Mouse (Mus musculus) liver, embryonic 16.5 days (tissue): Measurements from ENCODE around the gene Psme1. TPM values are rescaled to one million over a fixed set of nuclear protein-coding genes. Genes with fewer than 3 reads are reported as not detected.

Experiments used
- ATAC-seq: fragments of 200-750 bp; cut with Nextera tagmentation; 2 replicates; pipeline ENCODE4 v1.8.0; 2017; ENCODE audit warnings: low read depth, mild to moderate bottlenecking, moderate number of reproducible peaks, moderate library complexity
- H3K27ac ChIP-seq: fragments of 300-500 bp; sonication (generic); 2 replicates; pipeline ENCODE4 v1.5.1; 2014; ENCODE audit warnings: mild to moderate bottlenecking, low read length
- H3K27me3 ChIP-seq: fragments of 300-500 bp; sonication (generic); 2 replicates; pipeline ENCODE4 v1.6.1; 2014; ENCODE audit warnings: low read depth, low read length, mixed read lengths; ENCODE audit not compliant: control insufficient read depth, insufficient read depth
- H3K36me3 ChIP-seq: fragments of 300-500 bp; sonication (generic); 2 replicates; pipeline ENCODE4 v1.6.1; 2014; ENCODE audit warnings: mild to moderate bottlenecking; ENCODE audit not compliant: control insufficient read depth, insufficient read depth
- H3K4me1 ChIP-seq: fragments of 300-500 bp; sonication (generic); 2 replicates; pipeline ENCODE4 v1.6.1; 2014; ENCODE audit warnings: low read depth, low read length, mixed read lengths; ENCODE audit not compliant: control insufficient read depth
- H3K4me2 ChIP-seq: fragments of 300-500 bp; sonication (generic); 2 replicates; pipeline ENCODE4 v1.6.1; 2014; ENCODE audit warnings: low read depth, low read length, mixed read lengths
- H3K4me3 ChIP-seq: fragments of 300-500 bp; sonication (generic); 2 replicates; pipeline ENCODE4 v1.5.1; 2014; ENCODE audit warnings: low read depth, mild to moderate bottlenecking, low read length
- H3K9ac ChIP-seq: fragments of 300-500 bp; sonication (generic); 2 replicates; pipeline ENCODE4 v1.6.1; 2014; ENCODE audit warnings: low read depth, low read length
- H3K9me3 ChIP-seq: fragments of 300-500 bp; sonication (generic); replicated peaks from 2 replicates; pipeline ENCODE4 v1.6.1; 2016; ENCODE audit warnings: low read length; ENCODE audit not compliant: control insufficient read depth
- WGBS: fragments of 180-500 bp; shearing (Covaris S2); extraction: QIAGEN DNeasy Blood & Tissue Kit; methylation state at CpG from one replicate; pipeline ENCODE4 v1.1.7; 2014; ENCODE audit not compliant: insufficient replicate concordance; 5-methylcytosine and 5-hydroxymethylcytosine counted together
- polyA plus RNA-seq: library from polyadenylated mRNA; unstranded; fragments of >200 nt; fragmentation: Nextera tagmentation; extraction: Ambion mirVana; gene quantifications from 2 replicates; pipeline ENCODE4 v1.2.1, GENCODE M21; 2015

Psme1 gene
- polyA plus RNA-seq, 1 experiment from 2014 or later, result 114 TPM

GRCm38 (mm10) chr14:55617822-55618221 lies 39.9 kb downstream of the Psme1 start, which contains the start of gene Rec8:
TSS of gene Rec8 (plus strand) at chr14:55618037.
- Histone ChIP-seq H3K27me3 (no peaks in the 10 kb centered on the region), H3K4me1 (peaks cover 34% of the 10 kb centered on the region), H3K9ac (peak within 1 kb of the TSS; percentile 41; the same call in 1 of the 2 replicates), H3K36me3 (no peaks in the 10 kb centered on the region), H3K9me3 (no peaks in the 10 kb centered on the region), H3K4me3 (peak within 1 kb of the TSS; percentile 41), H3K4me2 (peak within 1 kb of the TSS; percentile 62), H3K27ac (peak within 1 kb of the TSS; percentile 60)
- ATAC-seq, result peak; percentile 61
- 25% methylated on average over 21 of the region's 21 CpGs for WGBS

- H3K27ac ChIP-seq, result peak overlapping the region; percentile 8; the same call in 1 of the 2 replicates
- H3K9me3 ChIP-seq, result no peaks in the 10 kb centered on the region
These were observed 40.7 kb downstream of the Psme1 start for GRCm38 (mm10) chr14:55618486-55619195.

GRCm38 (mm10) chr14:55628077-55628827 lies 50.3 kb downstream of the Psme1 start:
- peak; percentile 54 for ATAC-seq
- Histone ChIP-seq H3K36me3 (peaks cover 11% of the 10 kb centered on the region), H3K4me3 (no peak overlapping the region), H3K27ac (no peak overlapping the region), H3K4me2 (no peak overlapping the region), H3K9me3 (no peaks in the 10 kb centered on the region), H3K27me3 (no peaks in the 10 kb centered on the region), H3K4me1 (peaks cover 10% of the 10 kb centered on the region), H3K9ac (no peak overlapping the region)
- 78% methylated on average over 27 of the region's 27 CpGs for WGBS

More at GRCm38 (mm10) chr14:55618486-55619195, 40.7 kb downstream of the Psme1 start:
- peak; percentile 64 for ATAC-seq
- Histone ChIP-seq H3K4me1 (peaks cover 34% of the 10 kb centered on the region), H3K9ac (peak overlapping the region; percentile 41; the same call in 1 of the 2 replicates), H3K36me3 (no peaks in the 10 kb centered on the region), H3K27me3 (no peaks in the 10 kb centered on the region), H3K4me2 (peak overlapping the region; percentile 62), H3K4me3 (peak overlapping the region; percentile 41)
- WGBS, result 15% methylated on average over 22 of the region's 22 CpGs

DNA sequence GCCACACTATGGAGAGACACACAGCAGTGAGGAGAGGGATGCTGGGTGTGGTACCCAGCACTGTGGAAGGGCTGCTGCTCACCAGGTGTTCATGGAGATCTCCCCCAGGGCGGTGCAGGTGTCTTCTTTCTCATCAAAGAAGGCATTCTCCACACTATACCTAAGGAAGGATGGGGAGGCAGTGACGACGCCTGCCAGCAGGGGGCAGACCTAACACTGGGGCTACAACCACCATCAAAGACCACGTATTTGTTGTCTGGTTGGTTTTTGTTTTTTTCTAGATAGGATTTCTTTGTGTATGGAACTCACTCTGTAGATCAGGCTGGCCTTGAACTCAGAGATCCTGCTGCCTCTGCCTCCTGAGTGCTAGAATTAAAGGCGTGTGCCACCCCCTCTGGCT lies 51.4 kb downstream of the Psme1 start:
- Histone ChIP-seq H3K9me3 (no peaks in the 10 kb centered on the region), H3K27me3 (no peaks in the 10 kb centered on the region), H3K9ac (no peak overlapping the region), H3K4me2 (no peak overlapping the region), H3K36me3 (peaks cover 11% of the 10 kb centered on the region), H3K27ac (no peak overlapping the region), H3K4me3 (no peak overlapping the region), H3K4me1 (peaks cover 10% of the 10 kb centered on the region)
- 32% methylated on average over 5 of the region's 5 CpGs for WGBS
- ATAC-seq, result no peak

Other genes starting within 250 kb of the Psme1 start
- gene Dhrs4, start 99.4 kb upstream of the Psme1 start, polyA plus RNA-seq, result 88.8 and 91.2 TPM in 2 replicates
- gene Carmil3, start 87.5 kb upstream of the Psme1 start, polyA plus RNA-seq, result 0.28 and 0.46 TPM in 2 replicates
- gene Cpne6, start 67.7 kb upstream of the Psme1 start, polyA plus RNA-seq, result not detected in 2 replicates
- not detected in 2 replicates for gene Nrl, start 53.1 kb upstream of the Psme1 start, polyA plus RNA-seq
- 41.2 and 42.5 TPM in 2 replicates for gene Pck2, start 37.9 kb upstream of the Psme1 start, polyA plus RNA-seq
- gene Dcaf11, start 18.1 kb upstream of the Psme1 start, polyA plus RNA-seq, result 62.0 and 64.7 TPM in 2 replicates
- 2.0 and 3.2 TPM in 2 replicates for gene A730061H03Rik, start 17.7 kb upstream of the Psme1 start, polyA plus RNA-seq
- 0.74 and 2.0 TPM in 2 replicates for gene Fitm1, start 2.5 kb upstream of the Psme1 start, polyA plus RNA-seq
- gene Emc9, start 7.2 kb downstream of the Psme1 start, polyA plus RNA-seq, result 22.5 and 25.8 TPM in 2 replicates
- 177 and 181 TPM in 2 replicates for gene Psme2, start 13.0 kb downstream of the Psme1 start, polyA plus RNA-seq
- gene Rnf31, start 13.6 kb downstream of the Psme1 start, polyA plus RNA-seq, result 9.5 and 9.7 TPM in 2 replicates
- 15.9 and 17.2 TPM in 2 replicates for gene Irf9, start 25.4 kb downstream of the Psme1 start, polyA plus RNA-seq
- 2.9 and 3.1 TPM in 2 replicates for gene Rec8, start 39.9 kb downstream of the Psme1 start, polyA plus RNA-seq
- gene Ipo4, start 57.8 kb downstream of the Psme1 start, polyA plus RNA-seq, result 23.4 and 24.6 TPM in 2 replicates
- gene Gm49378, start 59.8 kb downstream of the Psme1 start, polyA plus RNA-seq, result 0.71 and 1.0 TPM in 2 replicates
- 46.8 and 49.6 TPM in 2 replicates for gene Tm9sf1, start 65.7 kb downstream of the Psme1 start, polyA plus RNA-seq
- gene Tssk4, start 72.1 kb downstream of the Psme1 start, polyA plus RNA-seq, result 0.15 and 0.16 TPM in 2 replicates
- gene Mdp1, start 82.4 kb downstream of the Psme1 start, polyA plus RNA-seq, result 14.1 and 16.8 TPM in 2 replicates
- gene Gmpr2, start 93.8 kb downstream of the Psme1 start, polyA plus RNA-seq, result 20.9 and 22.8 TPM in 2 replicates
- gene Nedd8, start 94.0 kb downstream of the Psme1 start, polyA plus RNA-seq, result 212 and 230 TPM in 2 replicates
- 17.8 and 20.1 TPM in 2 replicates for gene Tinf2, start 103.7 kb downstream of the Psme1 start, polyA plus RNA-seq
- gene Tgm1, start 135.8 kb downstream of the Psme1 start, polyA plus RNA-seq, result 2.8 and 3.1 TPM in 2 replicates
- 11.3 and 12.4 TPM in 2 replicates for gene Rabggta, start 144.1 kb downstream of the Psme1 start, polyA plus RNA-seq
- 40.9 and 43.5 TPM in 2 replicates for gene Dhrs1, start 167.6 kb downstream of the Psme1 start, polyA plus RNA-seq
- gene Nop9, start 167.6 kb downstream of the Psme1 start, polyA plus RNA-seq, result 18.6 and 18.7 TPM in 2 replicates
- 74.1 and 86.9 TPM in 2 replicates for gene Cideb, start 180.3 kb downstream of the Psme1 start, polyA plus RNA-seq
- 0.38 and 0.40 TPM in 2 replicates for gene Ltb4r2, start 183.3 kb downstream of the Psme1 start, polyA plus RNA-seq
- gene Ltb4r1, start 187.8 kb downstream of the Psme1 start, polyA plus RNA-seq, result 14.2 and 16.4 TPM in 2 replicates
- gene Adcy4, start 206.0 kb downstream of the Psme1 start, polyA plus RNA-seq, result 1.9 and 2.4 TPM in 2 replicates
- 15.4 and 16.4 TPM in 2 replicates for gene Ripk3, start 210.7 kb downstream of the Psme1 start, polyA plus RNA-seq
- gene Nfatc4, start 245.0 kb downstream of the Psme1 start, polyA plus RNA-seq, result 0.71 TPM in 2 replicates